Mouse (Mus musculus): ENCODE data around the gene Lmcd1.

DNA sequence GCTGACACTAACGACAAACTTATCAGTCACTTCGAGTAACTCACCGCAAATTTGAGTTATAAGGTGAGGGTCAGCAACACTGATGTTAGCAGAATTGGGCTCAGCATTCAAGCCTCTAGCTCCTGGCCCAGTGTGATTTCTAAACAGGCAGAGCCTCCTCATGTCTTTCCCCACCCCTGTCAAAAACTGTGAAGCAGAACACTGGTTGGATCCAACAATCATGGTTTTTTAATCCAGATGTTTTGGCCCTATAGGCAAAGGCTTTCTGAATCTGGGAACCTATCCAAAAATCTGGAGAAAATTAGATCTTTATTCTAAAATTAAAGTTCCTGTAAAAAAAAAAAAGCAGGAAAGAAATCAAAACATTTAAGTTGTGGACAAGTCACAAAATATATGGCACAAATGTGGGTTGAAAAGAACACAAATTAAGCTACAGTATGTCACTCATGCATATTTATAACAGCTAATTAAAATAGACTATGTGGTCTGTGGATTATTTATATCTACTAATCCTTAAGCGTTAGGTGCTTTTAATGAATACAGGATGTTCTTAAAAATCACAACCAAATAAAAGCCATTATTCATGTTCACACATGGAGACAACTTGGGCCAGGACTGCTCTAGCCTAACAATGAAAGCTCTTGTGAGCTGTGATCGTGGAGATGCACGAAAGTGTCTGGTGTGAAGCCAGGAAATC, 5.7 kb upstream of the Lmcd1 start:
- TF ChIP-seq EP300 (IDR thresholded peaks at IDR 0.05; ENCODE audit: low read length) (no peak), POLR2AphosphoS2 (IDR thresholded peaks at IDR 0.05; ENCODE audit: low read depth, low read length) (no peak), ZMIZ1 (IDR thresholded peaks at IDR 0.05; ENCODE audit: low read depth, low read length) (no peak), USF1 (IDR thresholded peaks at IDR 0.05; ENCODE audit: low read depth, low read length) (no peak), ZNF384 (IDR thresholded peaks at IDR 0.05; ENCODE audit: low read depth, low read length) (no peak), POLR2A (IDR thresholded peaks at IDR 0.05; ENCODE audit: low read depth, low read length) (no peak), CTCF (conservative IDR thresholded peaks at IDR 0.05 in 1 of 2, IDR thresholded peaks at IDR 0.05 in 1 of 2; ENCODE audit: low read depth in 2 of 2, low read length in 2 of 2) (no peak), MAZ (IDR thresholded peaks at IDR 0.05; ENCODE audit: low read depth, low read length) (no peak), MAX (IDR thresholded peaks at IDR 0.05; ENCODE audit: low read length) (no peak), JUND (conservative IDR thresholded peaks at IDR 0.05; ENCODE audit: low read depth, low read length) (no peak), TCF12 (IDR thresholded peaks at IDR 0.05; ENCODE audit: low read depth, low read length) (no peak)
